Mouse (Mus musculus): ENCODE results near the gene Ing4. TPM values are rescaled to one million over a fixed set of nuclear protein-coding genes. Genes with fewer than 3 reads are reported as not detected.
"Not testable (repeated sequence)": the region's sequence is repeated elsewhere in the genome, so short reads cannot be mapped to it uniquely, and the experiment has no call there.

Gene Ing4
- polyA plus RNA-seq, 1 experiment from 2014 or later = 153 TPM

- H3K27me3 ChIP-seq (ENCODE audit: insufficient read depth, poor library complexity, severe bottlenecking) = peaks cover 14% of the 10 kb centered on the region; the same call in 1 of the 2 replicates
- H3K4me1 ChIP-seq (replicated peaks) = peaks cover 43% of the 10 kb centered on the region
- no peak for DNase-seq (ENCODE audit: low spot score)
- H3K36me3 ChIP-seq = peaks cover 26% of the 10 kb centered on the region
- H3K27ac ChIP-seq = peak overlapping the region; percentile 99
- H3K4me3 ChIP-seq = peak overlapping the region; percentile 92
- no peaks in the 10 kb centered on the region for H3K9me3 ChIP-seq
- 44% methylated on average over 13 of the region's 13 CpGs for WGBS
Observed at GRCm38 (mm10) chr6:125008060-125008459, 31.5 kb upstream of the Ing4 start.

DNA sequence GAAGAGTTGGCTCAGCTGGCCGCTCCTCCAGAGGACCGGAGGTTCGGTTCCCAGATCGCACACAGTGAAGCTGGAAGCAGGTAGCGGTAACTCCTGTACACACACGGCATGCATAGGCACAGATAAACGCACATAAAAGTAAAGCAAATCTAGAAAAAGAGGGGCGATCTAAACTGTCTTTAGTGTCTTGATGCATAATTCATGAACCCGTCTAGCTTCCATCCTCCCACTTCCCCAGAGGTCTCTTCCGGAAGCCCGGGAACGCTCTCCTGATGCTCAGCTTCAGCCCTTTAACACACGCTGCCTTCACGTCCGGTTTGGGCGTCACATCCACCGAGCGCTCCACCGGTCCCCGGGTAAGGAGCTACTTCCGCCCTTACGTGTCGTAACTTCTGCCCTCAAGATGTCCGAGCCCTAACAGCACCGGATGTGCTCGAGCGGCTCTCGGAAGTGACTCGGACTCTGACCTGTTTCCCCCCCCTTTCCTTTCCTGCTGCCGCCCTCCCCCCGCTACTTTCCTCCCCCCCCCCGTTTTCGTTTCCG lies 30.9 kb upstream of the Ing4 start:
- Histone ChIP-seq H3K27ac (peak overlapping the region; percentile 99), H3K9me3 (no peaks in the 10 kb centered on the region), H3K27me3 (ENCODE audit: insufficient read depth, poor library complexity, severe bottlenecking) (peaks cover 10% of the 10 kb centered on the region; the same call in 1 of the 2 replicates), H3K36me3 (peaks cover 32% of the 10 kb centered on the region), H3K4me1 (replicated peaks) (peaks cover 40% of the 10 kb centered on the region), H3K4me3 (peak overlapping the region; percentile 92)
- peak; percentile 98 for DNase-seq (ENCODE audit: low spot score)
- WGBS = under 1% methylated on average over 34 of the region's 34 CpGs

DNA sequence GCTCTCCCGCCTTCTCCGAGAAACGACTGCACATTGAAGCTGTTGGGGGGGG lies 30.6 kb upstream of the Ing4 start, which contains the start of gene Zfp384:
Gene Zfp384 (plus strand): TSS at position 17 of the 52 bp plus-strand sequence.
- no peaks in the 10 kb centered on the region for H3K9me3 ChIP-seq
- WGBS = 0% methylated on average over 3 of the region's 3 CpGs

DNA sequence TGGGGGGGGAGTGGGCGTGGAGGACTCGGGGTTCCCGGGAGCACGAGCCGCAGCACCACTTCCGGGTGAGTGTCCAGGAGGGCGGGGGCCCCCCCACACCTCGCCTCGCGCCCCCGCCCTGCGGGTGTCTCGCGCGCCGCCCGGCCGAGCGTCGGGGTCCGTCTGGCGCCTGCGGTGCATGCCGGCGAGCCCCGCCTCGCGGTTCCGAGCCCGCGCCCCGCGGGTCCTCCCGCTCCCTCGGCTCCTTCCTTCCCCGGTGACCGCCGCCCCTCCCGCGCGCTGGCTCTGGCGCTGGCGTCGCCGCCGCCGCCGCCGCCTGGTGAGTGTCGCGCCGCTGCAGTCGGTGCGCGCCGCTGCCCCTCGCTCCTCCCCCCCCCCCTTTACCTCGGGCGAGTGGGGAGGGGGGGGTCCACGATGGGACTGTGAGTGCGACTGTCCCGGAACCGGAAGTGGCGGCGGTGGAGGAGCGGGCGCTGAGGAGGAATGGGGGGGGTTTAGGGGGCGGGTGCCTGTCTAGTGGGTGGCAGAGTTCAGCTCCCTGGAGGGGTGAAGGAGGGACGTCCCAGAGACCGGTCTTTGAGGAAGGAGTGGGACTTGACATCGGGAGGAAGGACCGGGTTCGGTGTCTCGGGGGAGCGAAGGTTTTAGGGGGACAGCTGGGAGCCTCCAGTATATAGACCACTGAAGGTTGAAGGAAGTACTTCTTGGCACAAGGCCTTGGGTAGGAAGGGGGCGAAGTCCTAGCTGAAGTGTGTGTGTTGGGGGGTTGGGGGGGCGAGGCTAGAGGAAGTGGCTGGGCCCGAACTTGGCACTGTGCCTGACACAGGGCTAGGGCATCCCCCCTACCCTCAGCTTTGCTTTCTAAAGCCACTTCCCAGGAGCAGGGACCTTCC lies 30.1 kb upstream of the Ing4 start:
- Histone ChIP-seq H3K4me3 (peak overlapping the region; percentile 92), H3K4me1 (replicated peaks) (peaks cover 33% of the 10 kb centered on the region), H3K27me3 (ENCODE audit: insufficient read depth, poor library complexity, severe bottlenecking) (peaks cover 2% of the 10 kb centered on the region; the same call in 1 of the 2 replicates), H3K36me3 (peaks cover 40% of the 10 kb centered on the region), H3K9me3 (no peaks in the 10 kb centered on the region), H3K27ac (peak overlapping the region; percentile 99)
- WGBS = under 1% methylated on average over 74 of the region's 78 CpGs
- peak; percentile 85 for DNase-seq (ENCODE audit: low spot score)

More for the DNA sequence above, 30.6 kb upstream of the Ing4 start, which contains the start of gene Zfp384:
- no peak for DNase-seq (ENCODE audit: low spot score)
- Histone ChIP-seq H3K27me3 (ENCODE audit: insufficient read depth, poor library complexity, severe bottlenecking) (peaks cover 7% of the 10 kb centered on the region; the same call in 1 of the 2 replicates), H3K36me3 (peaks cover 35% of the 10 kb centered on the region), H3K4me1 (replicated peaks) (peaks cover 37% of the 10 kb centered on the region), H3K4me3 (peak within 1 kb of the TSS; percentile 92), H3K27ac (peak within 1 kb of the TSS; percentile 99)

DNA sequence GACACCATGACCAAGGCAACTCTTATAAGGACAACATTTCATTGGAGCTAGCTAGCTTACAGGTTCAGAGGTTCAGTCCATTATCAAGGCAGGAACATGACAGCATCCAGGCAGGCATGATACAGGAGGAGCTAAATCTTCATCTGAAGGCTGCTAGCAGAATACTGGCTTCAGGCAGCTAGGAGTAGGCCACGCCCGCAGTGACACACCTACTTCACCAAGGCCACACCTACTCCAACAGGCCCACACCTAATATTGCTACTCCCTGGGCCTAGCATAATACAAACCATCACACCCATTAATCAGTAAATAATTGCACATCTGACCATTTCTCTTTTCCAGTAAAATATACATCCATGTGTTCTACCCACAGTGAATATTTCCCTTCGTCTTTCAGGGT lies 21.9 kb upstream of the Ing4 start:
- no peaks in the 10 kb centered on the region for H3K9me3 ChIP-seq
- no peak overlapping the region for H3K4me3 ChIP-seq
- H3K27me3 ChIP-seq (ENCODE audit: insufficient read depth, poor library complexity, severe bottlenecking) = no peaks in the 10 kb centered on the region
- H3K36me3 ChIP-seq = peaks cover 92% of the 10 kb centered on the region
- no peaks in the 10 kb centered on the region for H3K4me1 ChIP-seq (replicated peaks)
- 93% methylated on average over 3 of the region's 3 CpGs for WGBS
- no peak for DNase-seq (ENCODE audit: low spot score)
- no peak overlapping the region for H3K27ac ChIP-seq

DNA sequence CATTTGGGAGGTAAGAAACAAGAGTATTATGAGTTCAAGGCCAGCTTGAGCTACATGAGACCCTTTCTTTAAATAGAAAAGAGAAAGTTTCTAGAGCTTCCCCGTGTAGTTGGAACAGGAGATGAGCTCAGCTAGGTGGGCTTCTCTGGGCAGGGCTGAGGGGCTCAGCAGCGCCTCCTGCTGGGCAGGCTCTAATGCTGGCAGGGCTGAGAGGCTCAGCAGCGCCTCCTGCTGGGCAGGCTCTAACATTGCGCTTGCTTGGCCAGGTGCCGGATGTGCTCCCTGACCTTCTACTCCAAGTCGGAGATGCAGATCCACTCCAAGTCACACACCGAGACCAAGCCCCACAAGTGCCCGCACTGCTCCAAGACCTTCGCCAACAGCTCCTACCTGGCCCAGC lies 9.0 kb upstream of the Ing4 start:
- peak; percentile 73 for DNase-seq (ENCODE audit: low spot score)
- H3K4me1 ChIP-seq (replicated peaks); H3K9me3 ChIP-seq; H3K4me3 ChIP-seq; H3K27ac ChIP-seq; H3K27me3 ChIP-seq (ENCODE audit: insufficient read depth, poor library complexity, severe bottlenecking): not testable (repeated sequence)
- H3K36me3 ChIP-seq = peaks cover 95% of the 10 kb centered on the region
- 40% methylated on average over 8 of the region's 9 CpGs for WGBS

GRCm38 (mm10) chr6:125031604-125032003 lies 8.0 kb upstream of the Ing4 start:
- no peaks in the 10 kb centered on the region for H3K27me3 ChIP-seq (ENCODE audit: insufficient read depth, poor library complexity, severe bottlenecking)
- WGBS = 91% methylated on average over 16 of the region's 16 CpGs
- DNase-seq (ENCODE audit: low spot score) = no peak
- no peak overlapping the region for H3K27ac ChIP-seq
- peaks cover 95% of the 10 kb centered on the region for H3K36me3 ChIP-seq
- H3K4me1 ChIP-seq (replicated peaks) = no peaks in the 10 kb centered on the region
- H3K4me3 ChIP-seq = no peak overlapping the region
- no peaks in the 10 kb centered on the region for H3K9me3 ChIP-seq

DNA sequence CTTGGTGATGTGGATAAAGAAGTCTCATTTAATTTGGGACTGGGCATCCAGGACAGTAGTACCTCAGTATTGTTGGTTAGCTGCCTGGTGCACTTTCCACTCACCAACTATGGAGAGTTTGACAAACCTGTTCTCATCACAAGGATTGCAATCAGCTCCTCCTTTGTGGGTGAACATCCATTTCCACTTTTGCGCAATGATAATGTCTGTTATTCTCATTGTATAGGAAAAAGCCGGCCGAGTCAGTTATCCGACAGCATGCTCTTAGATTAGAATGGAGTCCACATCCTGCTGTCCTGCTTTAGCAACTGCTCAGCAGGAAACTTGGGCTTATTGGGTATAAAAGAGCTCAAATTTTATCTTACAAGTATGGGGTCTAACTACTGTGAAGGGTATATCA lies 894 bp upstream of the Ing4 start:
- 91% methylated on average over 4 of the region's 4 CpGs for WGBS
- Histone ChIP-seq H3K9me3 (no peaks in the 10 kb centered on the region), H3K27ac (peak overlapping the region; percentile 91), H3K27me3 (ENCODE audit: insufficient read depth, poor library complexity, severe bottlenecking) (no peaks in the 10 kb centered on the region), H3K4me1 (replicated peaks) (peaks cover 17% of the 10 kb centered on the region), H3K36me3 (peaks cover 53% of the 10 kb centered on the region), H3K4me3 (peak overlapping the region; percentile 78)
- DNase-seq (ENCODE audit: low spot score) = no peak

GRCm38 (mm10) chr6:125039131-125039530 lies 429 bp upstream of the Ing4 start:
- no peak for DNase-seq (ENCODE audit: low spot score)
- Histone ChIP-seq H3K4me3 (peak overlapping the region; percentile 78), H3K27me3 (ENCODE audit: insufficient read depth, poor library complexity, severe bottlenecking) (no peaks in the 10 kb centered on the region), H3K36me3 (peaks cover 53% of the 10 kb centered on the region), H3K4me1 (replicated peaks) (peaks cover 17% of the 10 kb centered on the region), H3K27ac (peak overlapping the region; percentile 91), H3K9me3 (no peaks in the 10 kb centered on the region)
- 6% methylated on average over 8 of the region's 8 CpGs for WGBS

GRCm38 (mm10) chr6:125040221-125040620 lies 661 bp downstream of the Ing4 start:
- no peaks in the 10 kb centered on the region for H3K27me3 ChIP-seq (ENCODE audit: insufficient read depth, poor library complexity, severe bottlenecking)
- WGBS = 25% methylated on average over 7 of the region's 7 CpGs
- H3K9me3 ChIP-seq = no peaks in the 10 kb centered on the region
- peak overlapping the region; percentile 91 for H3K27ac ChIP-seq
- H3K4me1 ChIP-seq (replicated peaks) = peaks cover 17% of the 10 kb centered on the region
- H3K36me3 ChIP-seq = peaks cover 53% of the 10 kb centered on the region
- DNase-seq (ENCODE audit: low spot score) = no peak
- H3K4me3 ChIP-seq = peak overlapping the region; percentile 78

- peaks cover 51% of the 10 kb centered on the region for H3K36me3 ChIP-seq
- H3K4me3 ChIP-seq = no peak overlapping the region; the same call in 1 of the 2 replicates
- peaks cover 17% of the 10 kb centered on the region for H3K4me1 ChIP-seq (replicated peaks)
- H3K9me3 ChIP-seq = no peaks in the 10 kb centered on the region
- H3K27me3 ChIP-seq (ENCODE audit: insufficient read depth, poor library complexity, severe bottlenecking) = no peaks in the 10 kb centered on the region
- DNase-seq (ENCODE audit: low spot score) = no peak
- 93% methylated on average over 7 of the region's 7 CpGs for WGBS
- H3K27ac ChIP-seq = no peak overlapping the region
Observed at GRCm38 (mm10) chr6:125041047-125041446, 1.5 kb downstream of the Ing4 start.

- Histone ChIP-seq H3K27me3 (ENCODE audit: insufficient read depth, poor library complexity, severe bottlenecking) (no peaks in the 10 kb centered on the region), H3K4me3 (no peak overlapping the region), H3K27ac (no peak overlapping the region), H3K36me3 (peaks cover 51% of the 10 kb centered on the region), H3K4me1 (replicated peaks) (peaks cover 17% of the 10 kb centered on the region), H3K9me3 (no peaks in the 10 kb centered on the region)
- no peak for DNase-seq (ENCODE audit: low spot score)
- WGBS = 95% methylated on average over 7 of the region's 7 CpGs
Observed at GRCm38 (mm10) chr6:125042081-125042480, 2.5 kb downstream of the Ing4 start.

- Histone ChIP-seq H3K4me1 (replicated peaks) (no peaks in the 10 kb centered on the region), H3K27ac (no peak overlapping the region), H3K9me3 (no peaks in the 10 kb centered on the region), H3K4me3 (no peak overlapping the region), H3K27me3 (ENCODE audit: insufficient read depth, poor library complexity, severe bottlenecking) (no peaks in the 10 kb centered on the region), H3K36me3 (peaks cover 83% of the 10 kb centered on the region)
- peak; percentile 76 for DNase-seq (ENCODE audit: low spot score)
- WGBS = 43% methylated on average over 5 of the region's 5 CpGs
Observed at GRCm38 (mm10) chr6:125046691-125047090, 7.1 kb downstream of the Ing4 start.

Data from hindbrain, embryonic 10.5 days (tissue).